Mouse (Mus musculus) frontal cortex, postnatal 14 days (tissue): ENCODE results near the gene Thra.
"Not testable (repeated sequence)": the region's sequence is repeated elsewhere in the genome, so short reads cannot be mapped to it uniquely, and the experiment has no call there.

Experiments used
- DNase-seq, 2 experiments: peaks; one replicate each; pipeline ENCODE4 v3.0.0; 2022; ENCODE audit warnings: low spot score in 2 of 2

Gene Thra

DNA sequence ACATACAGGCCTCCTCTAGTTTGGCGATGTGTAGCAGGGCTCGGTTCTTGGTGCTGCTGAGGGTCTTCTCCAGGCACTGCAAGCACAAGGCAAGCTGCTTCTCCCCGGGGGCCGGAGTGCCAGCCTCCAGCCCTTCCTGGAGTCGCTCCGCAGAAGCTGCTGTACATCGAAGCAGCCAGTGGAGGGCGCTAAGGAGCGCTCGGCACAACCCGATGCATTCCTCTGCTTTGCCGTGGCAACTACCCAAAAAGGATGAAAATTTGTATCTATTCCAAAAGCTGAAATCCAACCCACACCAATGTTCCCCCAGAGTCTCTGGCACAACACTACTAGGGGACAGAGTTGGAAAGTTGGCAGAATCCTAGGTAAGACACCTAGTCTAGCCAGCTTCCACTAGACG is 22.5 kb upstream of the Thra start:
- DNase-seq, result peak; percentile 69 to 71

DNA sequence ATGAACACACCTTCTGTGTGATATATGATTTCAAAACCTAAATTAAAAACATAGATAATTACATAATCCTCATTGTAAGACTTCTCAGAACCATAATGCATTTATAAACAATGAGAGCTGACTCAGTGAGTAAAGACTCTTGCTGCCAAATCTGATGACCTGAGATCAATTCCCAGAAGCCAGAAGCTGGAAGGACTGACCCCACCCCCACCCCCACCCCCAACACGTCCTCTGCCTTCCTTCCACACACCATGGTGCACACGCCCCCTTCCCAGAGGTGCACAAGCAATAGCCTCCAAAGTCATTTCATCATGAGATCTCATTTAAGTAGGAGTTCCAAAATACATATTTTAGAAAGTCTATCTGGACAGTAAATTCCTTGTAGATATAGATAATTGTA is 19.7 kb upstream of the Thra start:
- DNase-seq, result no peak

DNA sequence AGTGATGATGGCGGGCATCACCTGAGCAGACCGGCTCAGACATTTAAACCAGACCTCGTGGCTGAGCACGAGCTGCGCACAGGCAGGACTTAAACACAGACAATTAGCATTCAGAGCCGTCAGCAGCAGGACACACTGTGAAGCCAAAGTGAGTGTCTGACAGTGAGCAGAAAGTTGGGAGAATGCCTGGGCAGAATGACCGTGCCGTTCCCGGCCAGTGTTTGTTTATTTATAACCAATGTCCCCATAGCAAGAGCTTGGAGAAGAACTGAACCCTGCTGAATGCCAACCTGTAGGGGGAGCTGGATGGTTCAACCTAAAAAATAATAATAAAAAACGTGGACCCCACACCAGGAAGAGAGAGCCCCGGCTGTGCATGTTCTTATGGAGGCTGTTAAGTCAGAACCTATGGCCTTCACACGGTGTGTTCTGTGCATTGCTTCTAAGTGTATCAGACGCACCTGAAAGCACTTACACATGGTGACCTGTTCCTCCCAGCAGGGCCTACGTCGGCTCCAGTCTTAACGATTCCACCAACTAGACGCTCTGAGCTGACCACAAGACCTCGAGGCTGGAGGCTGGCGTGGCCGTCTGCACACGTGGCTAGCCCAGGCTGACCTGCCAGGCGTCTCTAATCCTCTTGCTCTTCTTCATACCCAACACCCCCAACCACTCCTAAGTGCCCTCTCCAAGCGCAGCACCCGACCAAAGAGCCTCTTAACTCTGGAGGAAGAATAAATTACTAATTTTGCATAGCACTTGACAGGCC is 18.8 kb upstream of the Thra start:
- peak in 1 of 2 experiments; percentile 62 for DNase-seq

DNA sequence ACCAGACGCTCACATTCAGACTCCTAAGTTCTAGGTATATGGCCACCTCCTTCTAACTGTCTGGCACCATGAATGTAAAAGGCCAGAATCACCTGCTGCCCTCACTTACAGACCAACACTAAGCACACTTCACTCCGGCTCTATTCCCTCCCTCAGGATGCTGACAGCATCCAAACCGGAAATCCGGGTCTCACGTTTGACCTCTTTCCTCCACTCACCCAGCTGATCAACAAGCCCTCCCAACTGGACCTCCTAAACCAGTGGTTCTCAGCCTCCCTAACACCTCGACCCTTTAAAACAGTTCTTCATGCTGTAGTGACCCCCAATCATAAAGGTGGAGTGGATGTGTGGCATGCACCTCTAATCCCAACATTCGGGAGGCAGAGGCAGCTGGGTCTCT is 17.3 kb upstream of the Thra start:
- DNase-seq, result no peak

DNA sequence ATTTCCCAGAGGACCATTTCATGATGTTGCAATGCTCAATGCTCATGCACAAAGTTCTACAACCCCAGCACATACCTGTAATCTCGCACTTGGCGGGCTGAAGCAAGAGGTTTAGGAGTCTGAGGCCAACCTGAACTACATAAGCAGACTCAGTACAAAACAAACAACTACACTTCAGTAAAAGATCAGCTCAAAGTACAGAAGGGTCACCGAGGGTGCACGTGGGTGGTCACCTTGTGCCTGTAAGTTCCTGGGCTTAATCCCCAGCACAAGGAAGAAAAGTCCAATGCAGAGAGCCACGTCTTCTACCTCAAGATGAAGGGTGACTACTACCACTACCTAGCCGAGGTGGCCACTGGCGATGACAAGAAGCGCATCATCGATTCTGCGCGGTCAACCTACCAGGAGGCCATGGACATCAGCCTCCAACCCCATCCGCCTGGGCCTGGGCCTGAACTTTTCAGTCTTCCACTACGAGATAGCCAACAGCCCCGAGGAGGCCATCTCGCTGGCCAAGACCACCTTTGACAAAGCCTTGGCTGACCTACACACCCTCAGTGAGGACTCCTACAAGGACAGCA is 14.4 kb upstream of the Thra start:
- DNase-seq, result peak in 1 of 2 experiments; percentile 5

DNA sequence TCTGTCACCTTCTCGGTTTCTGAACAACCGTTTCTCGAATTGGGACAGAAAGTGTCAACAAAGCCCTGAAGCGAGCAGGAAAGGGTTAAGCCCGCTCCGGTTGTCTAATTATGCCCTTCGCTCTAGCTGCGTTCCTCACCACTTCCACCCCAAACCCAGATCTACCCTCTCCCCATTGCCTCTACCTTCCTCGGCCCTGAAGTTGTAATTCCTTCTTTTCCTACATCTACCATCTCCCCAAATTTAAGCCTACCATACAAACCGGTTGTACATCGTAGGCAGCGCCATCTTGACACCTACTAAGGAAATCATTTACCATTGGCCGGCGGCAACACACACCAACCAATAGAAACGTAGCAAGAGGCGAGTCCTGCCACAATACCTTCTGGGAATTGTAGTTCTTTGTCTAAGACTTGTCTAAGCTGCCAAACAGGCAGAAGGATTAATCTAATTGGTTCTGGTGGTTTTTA is 11.3 kb upstream of the Thra start, which contains the start of gene Med24:
Gene Med24 (minus strand): TSS at position 317 of the 470 bp plus-strand sequence.
- DNase-seq, result peak; percentile 80 to 88

DNA sequence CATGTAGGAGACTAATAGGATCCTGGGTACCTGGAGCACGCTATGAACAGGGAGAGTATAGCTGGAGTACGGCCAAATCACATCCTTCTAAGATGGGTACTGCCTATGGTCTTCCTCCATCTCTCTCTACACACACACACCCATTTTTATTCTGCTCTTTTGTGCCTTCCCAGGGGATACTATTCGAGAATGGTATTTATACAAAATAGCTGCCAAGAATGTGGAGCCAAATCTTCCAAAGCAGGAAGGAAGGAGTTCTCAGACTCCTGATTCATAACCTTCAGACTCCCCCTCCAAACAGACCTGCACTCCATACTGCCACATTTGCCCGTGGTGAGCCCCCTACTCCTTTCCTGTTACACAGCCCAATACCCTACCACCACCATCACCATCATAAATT is 9.7 kb upstream of the Thra start:
- DNase-seq, result no peak

DNA sequence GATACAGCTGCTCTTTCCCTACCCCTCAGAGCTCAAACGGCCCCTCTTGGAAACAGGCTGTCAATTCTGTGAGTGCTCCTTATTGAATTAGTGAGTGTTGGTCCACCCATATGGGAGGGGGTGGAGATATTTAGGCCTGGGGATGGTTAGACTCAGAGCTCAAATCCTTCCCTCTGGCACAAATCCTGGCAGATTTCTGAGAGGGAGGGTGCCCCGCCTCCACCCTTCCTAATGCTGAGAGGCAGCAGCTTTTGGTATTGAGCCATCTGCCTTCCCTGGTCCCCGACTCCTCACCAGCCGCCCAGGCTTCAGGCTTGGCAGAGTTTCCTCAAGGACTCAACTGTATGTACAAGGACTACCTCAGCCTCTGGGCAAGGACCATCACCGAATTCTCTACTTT is 9.3 kb upstream of the Thra start:
- peak in 1 of 2 experiments; percentile 64 for DNase-seq

DNA sequence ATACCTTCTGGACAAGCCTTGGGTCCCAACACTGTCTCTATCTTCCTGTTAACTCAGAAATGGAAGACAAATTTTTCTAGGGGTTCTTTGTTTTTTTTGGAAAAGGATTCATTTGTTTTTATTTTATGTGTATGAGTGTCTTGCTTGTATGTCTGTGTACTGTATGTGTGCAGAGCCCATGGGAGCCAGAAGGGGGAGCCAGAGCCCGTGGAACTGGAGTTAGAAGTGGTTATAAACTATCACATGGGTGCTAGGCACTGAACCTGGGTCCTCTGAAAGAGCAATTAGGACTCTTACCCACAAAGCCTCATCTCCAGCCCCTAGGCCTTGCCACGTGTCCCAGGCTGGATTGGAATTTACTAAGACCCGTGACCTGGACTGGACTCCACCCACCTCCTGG is 6.4 kb upstream of the Thra start:
- no peak for DNase-seq

DNA sequence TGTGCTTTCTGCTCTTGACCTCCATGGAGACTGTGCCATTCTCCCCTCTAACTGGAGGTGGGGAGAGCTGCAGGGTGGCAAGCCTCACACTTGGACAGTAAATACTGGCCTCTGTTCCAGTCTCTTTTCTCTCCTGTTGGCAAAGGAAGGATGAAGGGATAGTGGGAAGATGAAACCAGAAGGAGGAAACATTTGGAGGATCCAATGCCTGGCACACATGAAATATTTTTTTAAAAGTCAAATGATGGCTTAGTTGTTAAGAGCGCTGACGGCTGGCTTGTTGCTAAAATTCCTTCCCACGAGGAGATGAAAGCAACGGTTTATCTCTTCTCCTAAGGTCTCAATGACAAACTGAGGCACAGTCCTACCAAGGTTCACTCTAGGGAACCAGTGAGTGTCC is 5.3 kb upstream of the Thra start:
- DNase-seq, result no peak

DNA sequence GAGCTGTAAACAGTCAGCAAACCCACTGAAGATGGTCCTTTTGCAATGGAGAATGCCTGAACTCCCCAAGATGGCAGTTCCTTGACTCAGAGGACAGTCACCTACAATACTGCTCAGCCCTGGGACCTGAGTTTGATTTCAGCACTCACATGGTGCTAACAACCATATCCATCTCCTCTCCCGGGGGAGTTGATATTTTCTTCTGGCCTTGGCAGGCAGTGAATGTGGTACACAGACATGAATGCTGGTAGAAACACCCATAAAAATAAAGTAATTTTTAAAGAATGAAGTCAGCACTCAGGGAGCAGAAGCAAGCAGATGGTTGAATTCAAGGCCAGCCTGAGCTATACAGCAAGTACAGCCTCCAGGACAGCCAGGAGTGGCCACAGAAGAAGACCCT is 4.3 kb upstream of the Thra start:
- no peak for DNase-seq

DNA sequence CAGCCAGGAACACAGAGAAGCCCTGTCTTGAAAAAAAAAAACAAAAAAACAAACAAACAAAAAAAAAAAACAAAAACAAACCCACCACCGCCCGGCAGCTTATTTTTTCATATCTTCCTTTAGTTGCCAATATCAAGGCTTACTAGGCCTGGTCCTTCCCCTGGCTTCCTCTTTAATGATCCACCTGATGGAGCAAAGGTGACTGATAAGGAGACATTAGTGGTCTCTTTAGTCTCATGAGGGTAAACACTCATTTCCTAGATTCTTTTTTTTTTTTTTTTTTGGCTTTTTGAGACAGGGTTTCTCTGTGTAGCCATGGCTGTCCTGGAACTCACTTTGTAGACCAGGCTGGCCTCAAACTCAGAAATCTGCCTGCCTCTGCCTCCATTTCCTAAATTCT is 3.2 kb upstream of the Thra start:
- DNase-seq, result not testable (repeated sequence)

DNA sequence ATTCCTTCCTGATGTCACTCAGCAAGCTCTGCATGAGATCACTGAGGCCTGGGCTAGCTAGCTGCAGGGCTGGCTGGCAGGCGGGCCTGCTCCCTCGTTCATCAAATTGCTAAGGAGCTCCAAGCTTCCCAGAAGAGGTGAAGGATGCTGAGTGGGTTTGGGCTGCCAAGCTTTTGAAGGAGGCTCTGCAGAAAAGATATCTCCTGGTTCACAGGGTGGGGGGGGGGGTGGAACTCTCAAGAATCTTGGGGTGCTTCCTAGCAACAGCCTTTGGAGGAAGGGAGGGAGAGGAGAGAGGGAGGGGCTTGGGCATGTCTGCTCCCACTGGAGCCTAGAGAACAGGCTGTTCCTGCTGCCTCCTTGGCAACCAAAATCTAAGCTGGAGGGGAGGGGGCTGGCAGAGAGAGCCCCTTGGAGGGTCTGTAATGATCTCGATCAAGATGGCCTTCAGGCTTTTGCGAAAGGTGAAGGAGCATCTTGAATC is 2.0 kb upstream of the Thra start:
- DNase-seq, result peak; percentile 55 to 74

DNA sequence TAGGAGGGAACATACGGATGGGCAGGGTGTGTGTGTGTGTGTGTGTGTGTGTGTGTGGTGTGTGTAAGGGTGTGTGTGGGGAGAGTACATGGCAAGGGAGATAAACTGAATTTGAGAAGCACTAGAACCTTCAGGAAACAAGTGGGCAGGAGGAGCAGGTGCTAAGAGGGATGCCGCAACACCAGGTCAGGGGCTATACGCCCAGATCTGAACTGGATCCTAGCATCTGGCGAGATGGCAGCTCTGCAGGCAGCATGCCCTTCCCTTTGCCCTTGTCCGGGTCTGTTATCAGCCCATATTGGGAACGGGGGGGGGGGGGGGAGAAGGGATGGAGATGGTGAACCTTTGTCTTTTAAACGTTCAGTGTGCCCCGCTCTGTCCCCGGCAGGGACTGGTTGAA is 1.5 kb upstream of the Thra start:
- no peak for DNase-seq

DNA sequence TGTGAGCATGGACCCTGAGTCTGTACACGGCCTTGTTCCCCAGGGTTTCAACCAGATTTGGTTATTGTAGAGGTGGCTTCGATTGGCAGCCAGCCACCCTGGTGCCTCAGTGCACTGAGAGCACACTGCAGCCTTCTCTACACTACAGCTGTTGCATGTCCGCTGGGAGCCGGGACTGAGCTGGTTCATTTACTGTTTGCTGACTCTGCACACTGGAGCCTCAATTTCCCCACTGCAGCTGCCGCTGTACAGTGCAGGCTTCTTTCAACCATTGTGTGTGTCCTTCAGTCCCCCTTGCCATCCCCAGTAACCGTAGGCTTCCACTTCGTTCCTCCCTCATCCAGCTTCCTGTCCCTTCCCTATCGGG is 429 bp upstream of the Thra start:
- peak in 1 of 2 experiments; percentile 39 for DNase-seq

DNA sequence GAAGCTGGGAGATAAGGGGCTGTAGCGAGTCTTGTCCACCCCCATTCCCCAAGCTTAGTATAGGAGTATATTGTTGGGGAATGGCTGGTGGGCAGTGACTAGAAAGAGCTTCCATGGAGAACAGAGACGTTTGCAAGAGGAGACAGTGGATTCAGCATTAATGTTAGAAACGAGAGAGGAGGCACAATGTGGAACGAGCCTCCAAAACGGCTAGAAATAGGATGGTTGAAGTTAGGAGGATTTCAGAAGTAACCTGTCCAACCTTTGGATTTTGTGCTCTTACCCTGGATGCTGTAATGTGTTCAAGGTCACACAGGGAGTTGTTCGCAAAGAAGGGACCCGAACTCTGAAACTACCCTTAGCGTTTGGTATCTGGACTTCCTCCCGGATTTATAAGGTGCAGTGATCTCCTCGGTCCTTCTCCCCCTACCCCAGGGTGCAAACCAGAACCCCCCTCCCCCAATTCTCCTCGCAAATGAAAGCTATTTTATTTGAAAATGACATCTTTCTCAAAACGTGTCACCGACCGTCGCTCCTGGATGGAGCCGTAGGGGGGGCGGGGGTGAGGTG is 698 bp downstream of the Thra start:
- no peak for DNase-seq

DNA sequence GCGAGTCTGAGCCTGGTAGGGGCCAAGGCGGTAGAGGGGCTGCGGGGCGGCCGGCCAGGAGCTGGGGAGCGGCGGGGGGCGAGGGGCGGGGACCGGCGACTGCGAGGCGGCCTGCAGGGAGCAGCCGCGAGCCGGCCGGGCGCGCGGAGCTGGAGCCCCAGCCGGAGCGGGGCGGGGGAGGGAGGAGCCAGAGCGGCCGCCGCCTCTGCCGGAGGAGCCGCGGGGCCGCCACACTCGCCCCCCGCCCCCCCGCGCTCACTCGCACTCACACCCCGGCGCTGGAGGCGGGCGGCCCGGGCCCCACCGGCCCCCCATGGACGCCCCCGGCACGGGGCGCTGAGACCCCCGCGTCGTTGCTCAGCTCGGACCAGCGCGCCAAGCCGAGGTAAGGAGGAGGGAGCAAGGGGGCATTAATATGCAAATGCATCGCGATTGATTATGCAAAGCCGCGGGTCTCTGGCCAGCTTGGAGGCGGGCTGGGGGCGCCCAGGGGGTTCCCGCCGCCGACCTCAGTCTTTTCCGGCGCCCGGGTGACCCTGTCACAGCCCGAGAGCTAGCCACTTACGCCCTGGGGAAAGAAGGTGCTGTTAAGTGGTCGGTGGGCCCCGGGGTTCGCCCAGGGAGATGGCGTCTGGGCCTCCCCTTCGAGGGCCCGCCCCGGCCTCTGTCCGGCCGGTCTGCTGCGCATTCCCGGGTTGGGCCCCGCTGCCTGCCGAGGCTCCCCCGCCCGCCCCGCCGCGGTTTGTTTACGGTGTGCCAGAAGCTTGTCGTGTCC is 1.4 kb downstream of the Thra start:
- peak in 1 of 2 experiments; percentile 63 for DNase-seq

DNA sequence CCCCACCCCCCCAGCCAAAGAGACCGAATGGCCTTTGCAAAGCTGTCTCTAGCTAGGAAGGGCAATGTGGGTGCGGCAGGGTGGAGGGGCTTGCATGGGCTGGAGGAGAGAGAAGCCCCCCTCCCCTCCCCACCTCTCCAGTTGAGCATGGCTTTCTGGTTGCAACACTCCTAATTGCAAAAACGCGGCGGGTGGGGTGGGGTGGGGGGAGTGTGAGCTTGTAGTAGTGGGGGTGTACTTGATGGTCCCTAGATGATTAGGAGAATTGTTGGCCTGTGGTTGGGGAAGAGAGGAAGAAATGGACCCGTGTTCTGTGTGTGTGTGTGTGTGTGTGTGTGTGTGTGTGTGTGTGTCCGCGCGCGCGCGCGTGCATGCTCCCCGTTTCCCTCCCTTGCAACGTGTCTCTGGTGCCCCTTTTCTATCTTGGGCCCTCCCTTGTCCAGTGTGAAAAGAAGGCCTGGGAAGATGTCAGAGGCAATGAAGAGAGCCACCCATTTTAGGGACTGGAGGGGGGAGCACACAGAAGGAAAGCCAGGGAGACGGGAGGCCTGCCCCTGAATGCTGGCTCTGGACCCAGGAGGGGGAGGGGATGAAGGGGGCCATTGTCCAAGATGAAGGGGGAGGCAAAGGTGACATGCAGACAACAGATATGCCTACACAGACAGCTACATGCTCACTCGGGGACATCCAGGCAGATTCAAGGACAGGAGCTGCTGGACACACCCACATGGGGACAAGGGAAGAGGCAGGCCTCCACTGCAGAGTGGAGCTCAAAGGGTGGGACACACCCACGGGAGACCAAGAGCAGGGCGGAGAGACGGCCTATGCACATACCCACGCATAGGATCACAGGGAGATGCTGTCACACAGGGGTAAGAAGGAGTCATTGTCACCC is 2.2 kb downstream of the Thra start:
- DNase-seq, result peak in 1 of 2 experiments; percentile 56

DNA sequence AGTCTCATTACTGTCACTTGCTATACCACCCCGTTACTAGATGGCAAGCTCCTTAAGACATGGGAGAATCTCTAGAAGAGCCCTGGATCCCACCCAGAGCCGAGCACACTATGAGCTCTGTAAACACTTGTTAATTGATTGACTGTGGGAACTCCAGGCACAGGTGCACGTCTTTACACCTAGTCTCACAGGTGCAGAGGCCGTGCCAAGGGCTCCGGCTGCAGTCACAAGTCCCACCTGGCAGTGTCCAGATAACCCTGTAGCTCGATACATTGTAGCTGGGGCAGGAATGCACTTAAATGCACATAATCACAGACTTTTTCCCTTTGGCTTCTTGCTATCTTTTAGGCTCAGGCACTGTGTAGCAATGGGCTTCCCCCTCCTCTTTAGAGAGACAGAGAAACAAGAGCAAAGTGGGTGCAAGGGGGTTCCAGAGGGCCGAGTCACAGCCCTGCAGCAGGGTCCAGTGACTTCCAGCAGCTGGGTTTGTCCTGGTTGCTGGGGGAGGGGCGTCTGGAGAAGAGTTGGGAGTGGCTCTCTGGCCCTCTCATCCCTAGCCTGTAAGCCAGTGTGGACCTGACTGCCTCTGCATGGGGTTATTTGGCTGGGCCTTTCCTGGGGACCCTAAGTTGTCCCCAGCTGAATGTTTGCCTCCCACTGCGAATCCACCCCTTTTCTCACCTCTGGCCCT is 3.4 kb downstream of the Thra start:
- peak in 1 of 2 experiments; percentile 39 for DNase-seq

DNA sequence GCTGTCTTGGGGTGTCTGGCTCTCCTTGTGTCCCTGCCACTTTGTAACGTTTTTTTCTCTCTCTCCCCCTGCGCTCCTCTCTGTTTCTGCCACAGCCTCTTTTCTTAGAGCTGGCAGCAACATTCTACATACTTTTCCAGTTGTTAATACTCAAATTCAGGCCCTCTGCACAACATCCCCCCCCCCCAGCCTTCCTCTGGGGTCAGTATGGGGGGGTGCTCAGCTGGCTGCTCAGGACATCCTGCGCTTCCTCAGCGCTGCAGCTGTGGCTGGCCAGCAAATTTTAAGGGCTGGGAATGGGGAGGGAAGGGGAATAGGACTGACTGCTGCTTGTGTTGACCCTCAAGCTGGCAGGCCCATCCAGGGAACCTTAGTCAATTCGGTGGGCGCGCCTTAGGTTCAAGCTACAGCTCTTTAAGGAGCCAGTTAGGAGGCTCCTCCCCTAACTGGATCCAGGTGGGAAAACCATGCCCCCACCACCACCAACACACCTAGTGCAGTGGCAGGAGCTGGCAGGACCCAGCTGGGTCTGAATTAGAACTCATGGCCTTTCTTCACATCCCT is 4.1 kb downstream of the Thra start:
- no peak for DNase-seq
